Mouse (Mus musculus) midbrain, postnatal 0 days (tissue): ENCODE results near the gene Uck1. TPM values are rescaled to one million over a fixed set of nuclear protein-coding genes. Genes with fewer than 3 reads are reported as not detected.

Source experiments
- ATAC-seq: fragments of 200-750 bp; cut with Nextera tagmentation; 2 replicates; pipeline ENCODE4 v1.8.0; 2017; ENCODE audit warnings: moderate number of reproducible peaks, mild to moderate bottlenecking, moderate TSS enrichment, moderate library complexity; ENCODE audit not compliant: low FRiP score
- DNase-seq: peaks from one replicate; pipeline ENCODE4 v3.0.0-alpha.2; 2015; ENCODE audit warnings: low spot score
- H3K27ac ChIP-seq: fragments of 300-500 bp; sonication (generic); 2 replicates; pipeline ENCODE4 v1.5.1; 2014; ENCODE audit warnings: low read depth, mild to moderate bottlenecking, low read length, mixed read lengths
- H3K27me3 ChIP-seq: fragments of 300-500 bp; sonication (generic); 2 replicates; pipeline ENCODE4 v1.6.1; 2014; ENCODE audit warnings: low read length, control low read depth, mixed read lengths; ENCODE audit not compliant: insufficient read depth
- H3K36me3 ChIP-seq: fragments of 300-500 bp; sonication (generic); 2 replicates; pipeline ENCODE4 v1.6.1; 2014; ENCODE audit warnings: low read length, control low read depth, mixed read lengths; ENCODE audit not compliant: insufficient read depth
- H3K4me1 ChIP-seq: fragments of 300-500 bp; sonication (generic); 2 replicates; pipeline ENCODE4 v1.6.1; 2014; ENCODE audit warnings: mild to moderate bottlenecking, control low read depth, antibody characterized with exemption, low read length, mixed read lengths; ENCODE audit not compliant: insufficient read depth
- H3K4me2 ChIP-seq: fragments of 300-500 bp; sonication (generic); 2 replicates; pipeline ENCODE4 v1.6.1; 2014; ENCODE audit warnings: low read depth, mild to moderate bottlenecking, low read length, mixed read lengths; ENCODE audit not compliant: poor library complexity, severe bottlenecking
- H3K4me3 ChIP-seq: fragments of 300-500 bp; sonication (generic); 2 replicates; pipeline ENCODE4 v1.5.1; 2014; ENCODE audit warnings: low read depth, mild to moderate bottlenecking, low read length, moderate library complexity
- H3K9ac ChIP-seq: fragments of 300-500 bp; sonication (generic); replicated peaks from 2 replicates; pipeline ENCODE4 v1.6.1; 2014; ENCODE audit warnings: mild to moderate bottlenecking, low read length, moderate library complexity, mixed read lengths; ENCODE audit not compliant: poor library complexity, severe bottlenecking
- H3K9me3 ChIP-seq: fragments of 300-500 bp; sonication (generic); 2 replicates; pipeline ENCODE4 v1.6.1; 2016; ENCODE audit warnings: low read length, control low read depth
- CTCF ChIP-seq: IDR thresholded peaks from 2 replicates; pipeline ENCODE4 v1.5.1; 2016; ENCODE audit warnings: antibody characterized with exemption, mild to moderate bottlenecking
- WGBS: fragments of 180-500 bp; shearing (Covaris S2); extraction: QIAGEN DNeasy Blood & Tissue Kit; methylation state at CpG from one replicate; pipeline ENCODE4 v1.1.7; 2014; 5-methylcytosine and 5-hydroxymethylcytosine counted together
- polyA plus RNA-seq: library from polyadenylated mRNA; unstranded; fragments of >200 nt; fragmentation: Nextera tagmentation; extraction: Ambion mirVana; gene quantifications from 2 replicates; pipeline ENCODE4 v1.2.1, GENCODE M21; 2015
- total RNA-seq: library from RNA; depleted of rRNA; stranded (reverse); fragments of >200 nt; gene quantifications from 2 replicates; pipeline ENCODE4 v1.2.3, GENCODE M21; 2014; rRNA removed

The Uck1 gene
- total and polyA plus RNA-seq, 2 experiments from 2014 or later, result 110 to 142 TPM

DNA sequence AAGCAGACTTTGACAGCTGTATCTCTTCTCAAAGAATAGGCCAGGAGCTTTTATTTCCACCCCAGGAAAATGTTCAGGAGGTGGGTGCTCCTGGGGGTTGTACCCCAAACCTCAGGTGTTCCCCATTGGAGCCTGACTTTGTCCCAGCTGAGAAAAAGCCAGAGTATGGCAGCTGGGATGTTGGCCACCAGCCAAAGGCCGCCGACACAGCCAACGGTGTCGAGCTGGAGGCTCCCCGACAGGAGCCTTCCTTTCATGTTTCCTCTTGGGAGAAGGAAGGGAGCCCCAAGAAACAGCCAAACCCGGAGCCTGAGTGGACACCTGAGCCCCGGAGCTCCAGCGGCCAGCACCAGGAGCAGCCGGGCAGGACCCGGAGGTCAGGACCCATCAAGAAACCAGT, 47.0 kb downstream of the Uck1 start:
- DNase-seq (no peak), ATAC-seq (no peak)
- Histone ChIP-seq H3K9me3 (no peaks in the 10 kb centered on the region), H3K4me1 (no peaks in the 10 kb centered on the region), H3K9ac (no peak overlapping the region), H3K4me3 (no peak overlapping the region), H3K4me2 (no peak overlapping the region), H3K27ac (no peak overlapping the region), H3K27me3 (no peaks in the 10 kb centered on the region), H3K36me3 (peaks cover 78% of the 10 kb centered on the region)
- 54% methylated on average over 10 of the region's 10 CpGs for WGBS
- TF ChIP-seq CTCF, result no peak

DNA sequence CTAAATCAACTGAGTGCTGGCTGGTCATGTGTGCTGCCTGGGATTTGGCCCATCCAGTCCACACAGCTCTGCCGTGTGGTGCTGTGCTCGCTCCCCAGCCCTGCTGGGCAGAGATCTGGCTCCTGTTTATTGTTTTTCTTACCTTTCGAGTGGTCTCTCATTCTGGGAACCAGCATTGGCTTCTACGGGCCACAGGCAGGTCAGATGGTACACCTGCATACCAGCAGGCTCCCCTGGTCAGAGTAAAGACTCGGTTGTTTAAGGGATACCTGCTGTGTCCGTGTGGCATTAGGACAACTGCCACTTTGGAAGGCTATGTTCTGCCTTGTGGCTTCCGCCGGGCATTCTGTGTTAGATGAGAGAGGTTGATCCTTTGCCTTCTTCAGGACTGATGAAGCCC, 48.3 kb downstream of the Uck1 start:
- 92% methylated on average over 8 of the region's 8 CpGs for WGBS

DNA sequence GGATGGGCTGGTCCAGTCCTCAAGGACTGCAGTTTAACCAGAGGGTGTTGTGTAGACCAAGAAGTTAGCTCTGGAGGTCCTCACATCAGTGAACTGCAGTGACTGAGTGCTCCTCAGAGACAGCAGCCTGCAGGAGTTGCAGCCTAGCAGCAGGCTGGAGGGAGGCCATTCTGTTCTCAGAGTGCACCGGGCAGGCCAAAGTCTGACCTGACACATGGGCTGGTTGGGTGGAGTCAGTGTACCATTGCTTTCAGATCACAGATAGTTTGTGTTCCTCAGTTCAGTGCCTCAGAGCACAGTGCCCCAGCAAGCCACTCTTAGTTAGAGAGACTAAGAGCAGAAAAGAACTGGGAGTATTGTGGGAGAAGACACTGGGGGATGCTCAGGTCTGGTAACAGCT, 52.3 kb downstream of the Uck1 start:
- Histone ChIP-seq H3K4me2 (no peak overlapping the region), H3K4me1 (no peaks in the 10 kb centered on the region), H3K27ac (no peak overlapping the region), H3K4me3 (no peak overlapping the region), H3K9ac (no peak overlapping the region), H3K27me3 (no peaks in the 10 kb centered on the region), H3K36me3 (peaks cover 78% of the 10 kb centered on the region), H3K9me3 (no peaks in the 10 kb centered on the region)
- DNase-seq, result no peak
- ATAC-seq, result no peak
- WGBS, result 95% methylated on average over 1 of the region's 1 CpGs
- no peak for TF ChIP-seq CTCF

More for the DNA sequence above, 48.3 kb downstream of the Uck1 start:
- Histone ChIP-seq H3K4me3 (no peak overlapping the region), H3K9me3 (no peaks in the 10 kb centered on the region), H3K4me2 (no peak overlapping the region), H3K36me3 (peaks cover 78% of the 10 kb centered on the region), H3K9ac (no peak overlapping the region), H3K27ac (no peak overlapping the region), H3K27me3 (no peaks in the 10 kb centered on the region), H3K4me1 (no peaks in the 10 kb centered on the region)
- TF ChIP-seq CTCF, result no peak
- no peak for ATAC-seq
- no peak for DNase-seq

Other genes starting within 250 kb of the Uck1 start
- 0.77 and 0.85 TPM in 2 replicates for gene Fam78a, start 175.3 kb downstream of the Uck1 start, total RNA-seq
- gene Fam78a, start 175.3 kb downstream of the Uck1 start, polyA plus RNA-seq, result 0.35 and 0.93 TPM in 2 replicates
- gene Plpp7, start 164.6 kb downstream of the Uck1 start, total RNA-seq, result 31.2 and 47.0 TPM in 2 replicates
- 24.9 and 29.0 TPM in 2 replicates for gene Plpp7, start 164.6 kb downstream of the Uck1 start, polyA plus RNA-seq
- gene Prrc2b, start 109.1 kb downstream of the Uck1 start, total RNA-seq, result 164 and 215 TPM in 2 replicates
- gene Prrc2b, start 109.1 kb downstream of the Uck1 start, polyA plus RNA-seq, result 51.5 and 65.9 TPM in 2 replicates
- 48.6 and 48.9 TPM in 2 replicates for gene Pomt1, start 23.6 kb downstream of the Uck1 start, total RNA-seq
- 21.5 and 23.5 TPM in 2 replicates for gene Pomt1, start 23.6 kb downstream of the Uck1 start, polyA plus RNA-seq
- 57.4 and 68.8 TPM in 2 replicates for gene Golga2, start 27.2 kb upstream of the Uck1 start, total RNA-seq
- 27.7 and 30.1 TPM in 2 replicates for gene Golga2, start 27.2 kb upstream of the Uck1 start, polyA plus RNA-seq
- gene Swi5, start 27.9 kb upstream of the Uck1 start, total RNA-seq, result 292 and 375 TPM in 2 replicates
- gene Swi5, start 27.9 kb upstream of the Uck1 start, polyA plus RNA-seq, result 463 and 486 TPM in 2 replicates
- gene Ciz1, start 92.2 kb upstream of the Uck1 start, total RNA-seq, result 63.7 and 81.8 TPM in 2 replicates
- 47.3 and 48.8 TPM in 2 replicates for gene Ciz1, start 92.2 kb upstream of the Uck1 start, polyA plus RNA-seq
- gene Dnm1, start 93.2 kb upstream of the Uck1 start, total RNA-seq, result 170 and 186 TPM in 2 replicates
- gene Dnm1, start 93.2 kb upstream of the Uck1 start, polyA plus RNA-seq, result 105 and 107 TPM in 2 replicates
- 336 and 450 TPM in 2 replicates for gene 1110008P14Rik, start 121.8 kb upstream of the Uck1 start, total RNA-seq
- gene 1110008P14Rik, start 121.8 kb upstream of the Uck1 start, polyA plus RNA-seq, result 198 and 224 TPM in 2 replicates
- gene Lcn2, start 128.1 kb upstream of the Uck1 start, total RNA-seq, result 0.57 TPM in 1 of 2 replicates, not detected in the other
- 0.35 and 0.44 TPM in 2 replicates for gene Lcn2, start 128.1 kb upstream of the Uck1 start, polyA plus RNA-seq
- gene Ptges2, start 135.7 kb upstream of the Uck1 start, total RNA-seq, result 33.3 and 41.1 TPM in 2 replicates
- 56.2 and 62.3 TPM in 2 replicates for gene Ptges2, start 135.7 kb upstream of the Uck1 start, polyA plus RNA-seq
- gene Naif1, start 190.3 kb upstream of the Uck1 start, total RNA-seq, result 2.4 and 3.2 TPM in 2 replicates
- gene Naif1, start 190.3 kb upstream of the Uck1 start, polyA plus RNA-seq, result 3.0 and 3.2 TPM in 2 replicates
- 60.6 and 69.2 TPM in 2 replicates for gene Slc25a25, start 191.3 kb upstream of the Uck1 start, total RNA-seq
- 52.0 and 53.4 TPM in 2 replicates for gene Slc25a25, start 191.3 kb upstream of the Uck1 start, polyA plus RNA-seq